Mouse (Mus musculus) kidney, postnatal 36 days (tissue): ENCODE data around the gene Sulf2.

Experiments
- DNase-seq, 2 experiments: peaks; one replicate each; pipeline ENCODE4 v3.0.0; 2021 to 2022; ENCODE audit warnings: mixed read lengths in 2 of 2

The Sulf2 gene

GRCm38 (mm10) chr2:166048852-166049251 lies 106.6 kb downstream of the Sulf2 start:
- no peak for DNase-seq

GRCm38 (mm10) chr2:166047931-166048330 lies 107.5 kb downstream of the Sulf2 start:
- peak; percentile 42 to 62 for DNase-seq

- DNase-seq = peak in 1 of 2 experiments; percentile 53
Observed at GRCm38 (mm10) chr2:166045549-166046501, 109.6 kb downstream of the Sulf2 start.

- DNase-seq = no peak
Observed at GRCm38 (mm10) chr2:166045006-166045405, 110.5 kb downstream of the Sulf2 start.

GRCm38 (mm10) chr2:166042542-166042941 lies 112.9 kb downstream of the Sulf2 start:
- no peak for DNase-seq

GRCm38 (mm10) chr2:166039681-166040080 lies 115.8 kb downstream of the Sulf2 start:
- peak; percentile 58 to 64 for DNase-seq

- peak; percentile 77 to 84 for DNase-seq
Observed at GRCm38 (mm10) chr2:166035725-166036124, 119.7 kb downstream of the Sulf2 start.

GRCm38 (mm10) chr2:166034967-166035490 lies 120.4 kb downstream of the Sulf2 start:
- DNase-seq = peak; percentile 45 to 59

- no peak for DNase-seq
Observed at GRCm38 (mm10) chr2:166032628-166033027, 122.8 kb downstream of the Sulf2 start.

- DNase-seq = peak; percentile 71 to 85
Observed at GRCm38 (mm10) chr2:166031120-166031929, 124.1 kb downstream of the Sulf2 start.

- peak in 1 of 2 experiments; percentile 35 for DNase-seq
Observed at GRCm38 (mm10) chr2:166030256-166030995, 125.0 kb downstream of the Sulf2 start.

- DNase-seq = no peak
Observed at GRCm38 (mm10) chr2:166029232-166029631, 126.2 kb downstream of the Sulf2 start.

- DNase-seq = no peak
Observed at GRCm38 (mm10) chr2:166027834-166028233, 127.6 kb downstream of the Sulf2 start.

GRCm38 (mm10) chr2:166025943-166026342 lies 129.5 kb downstream of the Sulf2 start:
- no peak for DNase-seq

- DNase-seq = no peak
Observed at GRCm38 (mm10) chr2:166024621-166025020, 130.8 kb downstream of the Sulf2 start.

- no peak for DNase-seq
Observed at GRCm38 (mm10) chr2:166024079-166024478, 131.4 kb downstream of the Sulf2 start.
